Mouse (Mus musculus) midbrain, postnatal 0 days (tissue): Measurements from ENCODE around the gene Prr23a1. TPM values are rescaled to one million over a fixed set of nuclear protein-coding genes. Genes with fewer than 3 reads are reported as not detected.

ENCODE experiments used
- ATAC-seq: fragments of 200-750 bp; cut with Nextera tagmentation; 2 replicates; pipeline ENCODE4 v1.8.0; 2017; ENCODE audit warnings: moderate number of reproducible peaks, mild to moderate bottlenecking, moderate TSS enrichment, moderate library complexity; ENCODE audit not compliant: low FRiP score
- DNase-seq: peaks from one replicate; pipeline ENCODE4 v3.0.0-alpha.2; 2015; ENCODE audit warnings: low spot score
- H3K27ac ChIP-seq: fragments of 300-500 bp; sonication (generic); 2 replicates; pipeline ENCODE4 v1.5.1; 2014; ENCODE audit warnings: low read depth, mild to moderate bottlenecking, low read length, mixed read lengths
- H3K27me3 ChIP-seq: fragments of 300-500 bp; sonication (generic); 2 replicates; pipeline ENCODE4 v1.6.1; 2014; ENCODE audit warnings: low read length, control low read depth, mixed read lengths; ENCODE audit not compliant: insufficient read depth
- H3K36me3 ChIP-seq: fragments of 300-500 bp; sonication (generic); 2 replicates; pipeline ENCODE4 v1.6.1; 2014; ENCODE audit warnings: low read length, control low read depth, mixed read lengths; ENCODE audit not compliant: insufficient read depth
- H3K4me1 ChIP-seq: fragments of 300-500 bp; sonication (generic); 2 replicates; pipeline ENCODE4 v1.6.1; 2014; ENCODE audit warnings: mild to moderate bottlenecking, control low read depth, antibody characterized with exemption, low read length, mixed read lengths; ENCODE audit not compliant: insufficient read depth
- H3K4me2 ChIP-seq: fragments of 300-500 bp; sonication (generic); 2 replicates; pipeline ENCODE4 v1.6.1; 2014; ENCODE audit warnings: low read depth, mild to moderate bottlenecking, low read length, mixed read lengths; ENCODE audit not compliant: poor library complexity, severe bottlenecking
- H3K4me3 ChIP-seq: fragments of 300-500 bp; sonication (generic); 2 replicates; pipeline ENCODE4 v1.5.1; 2014; ENCODE audit warnings: low read depth, mild to moderate bottlenecking, low read length, moderate library complexity
- H3K9ac ChIP-seq: fragments of 300-500 bp; sonication (generic); replicated peaks from 2 replicates; pipeline ENCODE4 v1.6.1; 2014; ENCODE audit warnings: mild to moderate bottlenecking, low read length, moderate library complexity, mixed read lengths; ENCODE audit not compliant: poor library complexity, severe bottlenecking
- H3K9me3 ChIP-seq: fragments of 300-500 bp; sonication (generic); 2 replicates; pipeline ENCODE4 v1.6.1; 2016; ENCODE audit warnings: low read length, control low read depth
- CTCF ChIP-seq: IDR thresholded peaks from 2 replicates; pipeline ENCODE4 v1.5.1; 2016; ENCODE audit warnings: antibody characterized with exemption, mild to moderate bottlenecking
- WGBS: fragments of 180-500 bp; shearing (Covaris S2); extraction: QIAGEN DNeasy Blood & Tissue Kit; methylation state at CpG from one replicate; pipeline ENCODE4 v1.1.7; 2014; 5-methylcytosine and 5-hydroxymethylcytosine counted together
- polyA plus RNA-seq: library from polyadenylated mRNA; unstranded; fragments of >200 nt; fragmentation: Nextera tagmentation; extraction: Ambion mirVana; gene quantifications from 2 replicates; pipeline ENCODE4 v1.2.1, GENCODE M21; 2015
- total RNA-seq: library from RNA; depleted of rRNA; stranded (reverse); fragments of >200 nt; gene quantifications from 2 replicates; pipeline ENCODE4 v1.2.3, GENCODE M21; 2014; rRNA removed

Gene Prr23a1
- total RNA-seq (not detected in 2 replicates), polyA plus RNA-seq (not detected in 2 replicates)

GRCm38 (mm10) chr9:98842117-98842516, at the start of gene Prr23a1:
Prr23a1 (plus strand) TSS chr9:98842503.
- H3K36me3 ChIP-seq, result no peaks in the 10 kb centered on the region
- no peak within 1 kb of the TSS for H3K4me2 ChIP-seq
- no peak for TF ChIP-seq CTCF
- peaks cover 8% of the 10 kb centered on the region; the same call in 1 of the 2 replicates for H3K9me3 ChIP-seq
- H3K9ac ChIP-seq, result no peak within 1 kb of the TSS
- no peaks in the 10 kb centered on the region for H3K27me3 ChIP-seq
- H3K4me3 ChIP-seq, result no peak within 1 kb of the TSS
- no peak within 1 kb of the TSS for H3K27ac ChIP-seq
- DNase-seq (peak; percentile 15), ATAC-seq (no peak; the same call in 1 of the 2 replicates)
- no peaks in the 10 kb centered on the region for H3K4me1 ChIP-seq
- WGBS, result 64% methylated on average over 22 of the region's 22 CpGs

GRCm38 (mm10) chr9:98799021-98799420, 43.3 kb upstream of the Prr23a1 start:
- Histone ChIP-seq H3K27ac (no peak overlapping the region), H3K9ac (no peak overlapping the region), H3K4me2 (no peak overlapping the region), H3K9me3 (no peaks in the 10 kb centered on the region), H3K27me3 (no peaks in the 10 kb centered on the region), H3K4me1 (no peaks in the 10 kb centered on the region), H3K36me3 (no peaks in the 10 kb centered on the region), H3K4me3 (no peak overlapping the region)
- 65% methylated on average over 1 of the region's 1 CpGs for WGBS
- ATAC-seq, result no peak
- DNase-seq, result no peak
- no peak for TF ChIP-seq CTCF

- ATAC-seq (no peak), DNase-seq (no peak)
- Histone ChIP-seq H3K4me1 (no peaks in the 10 kb centered on the region), H3K9me3 (no peaks in the 10 kb centered on the region), H3K4me3 (no peak overlapping the region), H3K36me3 (no peaks in the 10 kb centered on the region), H3K27ac (no peak overlapping the region), H3K27me3 (no peaks in the 10 kb centered on the region), H3K9ac (no peak overlapping the region), H3K4me2 (no peak overlapping the region)
- TF ChIP-seq CTCF, result no peak
- 54% methylated on average over 12 of the region's 12 CpGs for WGBS
Measured at GRCm38 (mm10) chr9:98803971-98804370, 38.3 kb upstream of the Prr23a1 start.

GRCm38 (mm10) chr9:98805511-98805910, 36.8 kb upstream of the Prr23a1 start:
- H3K36me3 ChIP-seq, result no peaks in the 10 kb centered on the region
- DNase-seq, result no peak
- no peak for ATAC-seq
- H3K27me3 ChIP-seq, result no peaks in the 10 kb centered on the region
- H3K4me2 ChIP-seq, result no peak overlapping the region
- 87% methylated on average over 15 of the region's 15 CpGs for WGBS
- H3K4me1 ChIP-seq, result no peaks in the 10 kb centered on the region
- TF ChIP-seq CTCF, result no peak
- no peak overlapping the region for H3K4me3 ChIP-seq
- H3K9ac ChIP-seq, result no peak overlapping the region
- H3K9me3 ChIP-seq, result no peaks in the 10 kb centered on the region
- H3K27ac ChIP-seq, result no peak overlapping the region

GRCm38 (mm10) chr9:98805934-98806333, 36.4 kb upstream of the Prr23a1 start:
- Histone ChIP-seq H3K9ac (no peak overlapping the region), H3K9me3 (no peaks in the 10 kb centered on the region), H3K27ac (no peak overlapping the region), H3K36me3 (no peaks in the 10 kb centered on the region), H3K4me1 (no peaks in the 10 kb centered on the region), H3K4me3 (no peak overlapping the region), H3K4me2 (no peak overlapping the region), H3K27me3 (no peaks in the 10 kb centered on the region)
- no peak for ATAC-seq
- DNase-seq, result no peak
- no peak for TF ChIP-seq CTCF
- 81% methylated on average over 3 of the region's 3 CpGs for WGBS

- DNase-seq (no peak), ATAC-seq (no peak)
- Histone ChIP-seq H3K4me1 (no peaks in the 10 kb centered on the region), H3K9me3 (no peaks in the 10 kb centered on the region), H3K27me3 (no peaks in the 10 kb centered on the region), H3K4me2 (no peak overlapping the region), H3K27ac (no peak overlapping the region), H3K4me3 (no peak overlapping the region), H3K9ac (no peak overlapping the region), H3K36me3 (no peaks in the 10 kb centered on the region)
- WGBS, result 88% methylated on average over 8 of the region's 8 CpGs
- TF ChIP-seq CTCF, result no peak
Measured at GRCm38 (mm10) chr9:98807631-98808030, 34.7 kb upstream of the Prr23a1 start.
